Mouse (Mus musculus) layer of hippocampus, adult 9-11 months (tissue): ENCODE measurements around the gene Cnppd1.

Experiments used
- DNase-seq: peaks from one replicate; pipeline ENCODE4 v3.0.0; 2022

The Cnppd1 gene

DNA sequence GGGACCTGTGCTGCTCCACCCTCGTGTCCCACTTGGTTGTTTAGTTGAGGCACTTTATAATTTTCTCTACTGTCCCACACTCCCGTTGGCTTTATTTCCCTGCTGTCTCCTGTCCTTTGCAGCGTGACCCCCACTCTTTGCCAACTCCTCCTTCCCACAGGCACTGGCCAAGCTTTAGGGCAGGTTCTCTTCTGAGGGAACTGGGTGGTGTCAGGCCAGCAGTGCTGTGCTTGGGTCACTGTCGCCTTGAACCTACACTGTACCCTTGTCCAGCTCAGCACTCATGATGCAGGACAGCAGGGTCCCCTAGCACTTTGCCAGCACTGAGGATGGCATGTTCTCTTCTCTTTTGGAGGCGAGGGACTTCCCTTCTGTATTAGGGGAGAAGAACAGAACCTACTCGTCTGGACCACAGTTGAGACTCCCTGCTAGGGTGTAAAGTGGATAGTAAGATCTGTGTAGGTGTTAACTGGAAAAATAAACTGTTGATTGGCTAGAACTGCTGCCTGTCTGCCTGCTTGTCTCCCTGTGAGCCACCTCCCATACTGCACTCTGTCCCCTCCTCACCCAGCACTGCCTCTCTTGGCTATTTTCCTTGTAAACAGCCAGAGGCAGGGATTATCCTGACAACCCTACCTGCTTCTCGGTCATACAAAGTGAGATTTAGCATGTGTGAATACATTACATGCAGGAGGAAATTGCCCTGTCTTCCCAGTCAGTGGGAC is 5.1 kb upstream of the Cnppd1 start:
- no peak for DNase-seq

DNA sequence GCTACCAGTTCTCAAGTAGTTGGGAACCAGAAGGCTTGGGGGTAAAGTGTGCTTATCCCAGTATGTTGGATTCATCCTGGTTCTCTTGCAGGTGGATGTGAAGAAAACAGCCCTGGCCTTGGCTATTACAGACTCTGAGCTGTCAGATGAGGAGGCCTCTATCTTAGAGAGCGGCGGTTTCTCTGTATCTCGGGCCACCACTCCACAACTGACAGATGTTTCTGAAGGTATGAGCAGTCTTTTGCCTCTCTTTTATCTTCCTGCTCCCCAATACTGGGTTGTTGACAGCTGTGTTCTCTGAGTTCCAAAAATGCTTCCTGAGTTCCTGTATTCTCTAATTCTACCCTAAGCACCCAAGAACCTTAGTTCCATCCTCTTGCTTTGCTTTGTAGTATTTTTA is 3.1 kb upstream of the Cnppd1 start:
- DNase-seq, result no peak

DNA sequence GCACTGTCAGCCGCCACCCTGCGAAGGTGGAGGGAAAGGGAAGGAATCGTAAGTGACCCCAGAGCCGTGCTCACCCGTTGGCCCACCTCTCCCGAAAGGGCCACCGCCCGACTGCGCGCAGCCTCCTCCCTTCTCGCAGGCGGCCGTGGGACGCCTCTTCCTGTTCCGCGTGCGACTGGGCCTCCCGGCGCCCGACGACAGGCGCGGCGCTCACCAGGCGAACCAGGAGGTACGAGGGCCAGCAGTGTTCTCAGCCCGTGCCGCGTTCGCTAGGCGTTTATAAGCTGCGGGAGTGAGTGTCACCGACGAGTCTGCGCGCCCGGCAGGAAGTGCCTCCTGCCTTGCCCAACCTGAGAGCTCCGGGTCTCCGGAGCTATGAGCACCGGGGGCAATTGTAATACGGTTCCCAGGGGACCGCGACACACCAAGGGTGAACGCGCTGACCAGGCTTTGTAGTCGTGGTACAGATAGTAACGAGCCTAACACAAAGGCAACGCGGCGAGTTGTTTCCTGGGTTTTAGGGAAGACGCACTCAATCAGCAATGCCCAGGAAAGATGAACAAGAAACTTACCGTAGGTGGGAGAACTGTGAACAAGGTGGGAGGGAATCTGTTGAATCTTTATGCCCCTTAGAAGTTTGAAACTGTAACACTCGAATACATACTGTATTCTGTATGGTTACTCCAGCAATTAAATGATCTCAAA is 873 bp downstream of the Cnppd1 start:
- DNase-seq, result peak; percentile 56

DNA sequence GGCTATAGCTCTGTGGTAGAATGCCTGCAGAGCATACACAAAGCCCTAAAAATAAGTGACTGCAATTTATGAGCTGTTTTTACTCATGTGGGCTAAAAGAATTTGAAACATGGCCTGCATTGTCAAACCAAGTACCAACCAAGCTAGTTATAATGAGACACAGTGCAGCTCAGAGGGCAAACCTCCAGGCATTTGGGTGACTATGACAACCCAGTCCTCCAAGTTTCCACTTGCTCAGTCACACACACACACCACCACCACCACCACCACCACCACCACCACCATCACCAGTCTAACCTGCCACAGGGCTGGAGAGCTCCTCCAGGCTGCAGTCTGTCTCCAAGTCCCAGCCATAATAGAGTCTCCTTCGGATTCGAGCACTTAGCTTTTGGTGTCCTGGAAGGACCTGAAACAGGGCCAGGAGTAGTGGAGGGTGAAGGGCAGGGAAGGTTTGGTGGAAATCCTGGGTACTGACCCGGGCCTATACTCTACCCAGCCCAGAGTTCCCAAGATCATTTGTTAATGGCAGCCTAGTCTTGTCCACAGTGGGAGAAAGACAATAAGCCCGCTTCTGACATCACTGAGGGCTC is 1.8 kb downstream of the Cnppd1 start:
- no peak for DNase-seq

DNA sequence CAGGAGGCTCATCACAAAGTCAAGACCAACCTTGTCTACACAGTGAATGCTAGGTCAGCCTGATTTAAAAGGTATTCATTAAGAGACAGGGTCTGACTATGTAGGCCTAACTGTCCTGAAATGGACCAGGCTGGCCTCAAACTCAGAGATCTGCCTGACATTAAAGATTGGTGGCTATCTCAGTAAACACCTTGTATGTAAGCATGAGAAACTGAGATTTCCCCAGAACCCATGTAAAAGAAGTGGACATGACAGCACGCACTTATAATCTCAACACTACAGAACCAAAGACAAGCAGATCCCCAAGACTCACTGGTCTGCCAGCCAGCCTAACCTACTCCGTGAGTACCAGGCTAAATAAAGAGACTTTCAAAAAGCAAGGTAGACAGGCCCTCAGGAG is 4.1 kb downstream of the Cnppd1 start:
- no peak for DNase-seq

DNA sequence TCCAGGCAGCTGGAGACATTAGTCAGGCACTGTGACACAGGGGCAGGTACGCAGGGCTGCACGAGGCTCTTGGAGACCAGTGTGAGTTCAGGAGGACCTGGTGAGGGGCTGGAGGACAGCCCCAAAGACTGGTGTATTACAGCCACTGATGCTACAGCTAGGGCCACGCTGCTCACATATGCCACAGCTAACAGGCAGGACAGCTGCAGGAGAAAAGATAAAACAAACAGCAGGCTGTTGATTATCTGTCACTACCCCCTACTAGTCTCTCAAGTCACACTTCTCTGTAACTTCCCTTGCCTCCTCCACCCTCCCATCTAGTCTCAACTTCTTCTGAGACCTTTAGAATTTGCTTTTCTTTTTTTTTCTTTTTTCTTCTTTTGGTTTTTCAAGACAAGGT is 5.8 kb downstream of the Cnppd1 start:
- DNase-seq, result no peak

DNA sequence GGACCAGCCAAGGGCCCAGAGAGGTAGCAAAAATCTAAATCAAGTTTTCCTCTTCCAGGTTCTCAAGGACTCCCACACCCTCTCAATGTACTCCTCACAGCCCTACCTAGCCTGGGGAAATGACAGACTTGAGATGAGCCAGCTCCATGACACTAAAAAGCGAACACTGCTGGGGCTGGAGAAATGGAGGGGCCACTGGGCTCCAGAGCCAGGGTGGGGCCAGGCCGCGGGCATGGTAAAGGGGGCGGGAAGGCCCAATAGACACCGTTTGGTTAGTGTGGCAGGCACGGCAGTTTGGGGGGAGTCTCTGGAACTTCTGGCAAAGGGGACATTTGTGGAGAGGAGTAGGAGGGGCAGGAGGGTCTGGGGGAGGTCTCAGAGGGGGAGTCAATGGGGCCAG is 6.2 kb downstream of the Cnppd1 start:
- no peak for DNase-seq

DNA sequence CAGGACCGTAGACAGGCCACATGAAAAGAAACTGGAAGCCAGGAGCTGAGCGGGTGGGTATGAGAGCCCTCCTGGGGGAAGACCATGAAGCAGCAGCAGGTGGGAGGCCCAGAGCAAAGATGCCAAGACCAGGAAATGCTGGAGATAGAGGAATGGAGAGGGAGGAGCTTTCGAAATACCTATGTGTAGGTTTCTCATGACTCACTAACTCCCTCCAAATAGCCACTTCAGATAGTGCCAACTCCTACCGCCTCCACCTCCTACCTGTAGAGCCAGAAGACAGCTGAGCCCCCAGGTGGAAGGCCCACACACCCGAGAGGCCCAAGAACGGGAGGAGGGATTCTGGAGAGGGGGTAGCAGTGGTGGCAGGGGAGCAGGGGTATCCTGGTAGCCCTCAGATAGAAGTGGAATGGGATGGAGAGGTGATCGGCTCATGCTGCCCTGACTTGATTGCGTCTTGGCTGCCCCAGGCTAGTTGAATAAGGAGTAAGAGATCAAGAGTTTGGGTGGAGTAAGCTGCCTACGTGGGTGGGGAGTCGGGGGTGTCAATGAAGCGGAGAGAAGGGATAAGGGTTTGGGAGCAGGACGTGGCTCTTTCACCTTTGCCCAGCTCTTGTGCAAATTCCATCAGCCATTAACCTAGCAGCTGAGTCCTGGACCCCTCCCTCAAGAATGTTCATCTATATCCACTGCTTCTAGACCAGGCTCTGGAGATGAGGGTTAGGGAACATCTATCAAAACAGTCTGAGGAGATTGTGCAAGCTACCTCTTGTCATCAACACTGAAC is 8.9 kb downstream of the Cnppd1 start, which contains the start of gene Slc23a3:
TSS of gene Slc23a3 (minus strand) at position 470 of the 787 bp plus-strand sequence.
- DNase-seq, result no peak

DNA sequence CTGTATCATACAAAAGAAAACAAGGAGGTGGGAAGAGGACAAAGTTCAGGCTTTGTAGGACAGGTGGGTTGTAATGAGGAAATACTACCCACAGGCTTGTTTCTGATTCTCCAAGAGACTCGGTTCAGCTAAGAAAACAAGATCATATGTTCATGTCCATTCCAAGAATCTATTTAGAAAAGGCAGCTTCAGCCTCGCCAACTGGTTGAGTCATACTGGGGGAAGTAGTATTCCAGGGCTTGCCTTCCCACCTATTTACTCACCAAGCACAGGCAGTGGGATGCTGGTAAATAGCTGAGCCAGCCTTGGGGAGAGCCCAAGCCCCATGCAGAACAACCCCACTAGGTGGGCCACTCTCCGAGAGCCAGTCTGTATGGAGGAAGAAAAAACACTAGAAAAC is 13.9 kb downstream of the Cnppd1 start:
- DNase-seq, result no peak

DNA sequence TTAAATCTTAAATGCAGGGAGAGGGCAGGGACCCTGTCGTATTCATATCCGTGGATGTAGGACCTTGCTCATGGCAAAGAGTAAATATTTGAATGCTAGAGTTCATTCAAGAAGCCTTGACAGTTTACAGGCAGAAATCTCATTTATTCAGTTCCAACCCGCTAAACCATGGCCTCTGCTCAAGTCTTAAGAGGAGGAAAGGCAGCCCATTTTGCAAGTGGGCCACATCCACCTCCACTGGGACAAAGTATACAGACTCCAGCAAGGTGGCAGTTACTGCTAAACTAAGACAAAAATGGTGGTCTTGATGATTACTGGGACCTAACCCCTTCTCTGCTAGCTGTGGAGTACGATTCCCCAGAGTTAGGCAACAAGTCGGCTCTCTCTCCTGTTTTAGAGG is 17.1 kb downstream of the Cnppd1 start:
- no peak for DNase-seq

DNA sequence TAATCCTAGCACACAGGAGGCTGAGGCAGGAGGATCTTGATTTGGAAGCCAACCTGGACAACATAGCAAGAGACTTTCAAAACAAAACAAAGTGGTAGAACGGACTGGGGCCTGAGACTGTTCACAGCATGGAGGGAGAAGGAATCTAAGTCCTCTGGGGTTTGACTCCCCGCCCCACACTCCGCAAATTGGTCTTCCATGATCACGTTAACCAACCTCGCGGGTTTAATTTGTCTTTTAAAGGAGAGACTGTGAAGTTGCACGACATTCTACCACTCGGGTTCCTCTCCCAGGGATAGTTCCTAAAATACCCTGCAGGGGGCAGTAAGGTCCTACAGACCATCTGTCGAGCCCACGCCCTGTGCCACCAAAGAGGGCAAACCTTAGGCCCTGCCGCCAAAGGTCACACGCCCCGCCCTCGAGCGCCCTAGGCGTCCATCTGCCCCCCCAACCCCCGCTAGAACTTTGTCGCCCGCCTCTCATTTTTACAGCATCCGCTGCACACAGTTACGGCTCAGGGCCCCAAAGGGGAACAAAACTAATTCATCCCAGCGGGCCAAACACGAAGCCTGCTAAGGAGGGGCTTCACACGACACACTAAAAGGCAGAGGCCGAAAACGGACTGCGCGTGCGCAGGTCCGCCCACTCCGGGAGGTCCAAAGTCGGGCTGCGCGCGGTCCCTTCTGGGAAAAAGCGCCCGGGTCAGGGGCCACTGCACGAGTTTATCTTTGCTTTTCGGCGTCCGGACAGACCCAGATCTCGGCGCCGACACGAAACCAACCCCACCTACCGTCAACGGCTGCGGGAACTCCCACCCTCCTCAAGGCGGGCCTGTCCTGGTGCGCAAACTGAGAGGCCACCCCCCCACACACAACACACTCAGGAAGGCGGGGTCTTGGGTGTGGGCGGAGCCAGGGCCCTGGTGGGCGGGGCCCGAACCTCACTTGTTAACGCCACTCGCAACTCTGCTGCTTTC is 17.9 kb downstream of the Cnppd1 start, which contains the start of gene Nhej1:
TSS of gene Nhej1 (minus strand) at position 855 of the 976 bp plus-strand sequence.
- DNase-seq, result peak; percentile 93

DNA sequence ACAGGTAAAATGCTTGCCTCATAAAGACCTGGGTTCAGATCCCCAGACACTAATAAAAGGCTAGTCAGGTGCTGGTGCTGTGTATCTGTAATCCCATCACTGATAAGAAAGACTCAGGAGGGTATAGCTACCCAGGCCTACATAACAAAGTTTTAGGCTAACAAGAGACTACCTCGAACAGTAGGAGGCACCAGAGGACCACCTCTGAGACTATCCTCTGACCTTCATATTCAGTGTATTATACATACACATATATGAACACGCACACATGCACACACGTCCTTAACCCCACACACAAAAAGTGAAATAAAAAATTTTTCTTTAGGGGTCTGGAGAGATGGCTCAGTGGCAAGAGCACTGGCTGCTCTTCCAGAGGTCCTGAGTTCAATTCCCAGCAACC is 20.3 kb downstream of the Cnppd1 start:
- no peak for DNase-seq
